ENCODE assay signal across 1 mouse cellular context in genomic region chr13:23541497-23541896, GRCm38 (mm10).
A peak's percentile ranks its signal among the peaks of the same experiment; 100 is the strongest.
TF ChIP-seq lines count a peak whose summit lies in the region.

No protein-coding gene starts in this region.

TF ChIP-seq in ES-E14, 5 proteins besides CTCF, POLR2A, EP300 and RAD21:
- TF ChIP-seq ZC3H11A (IDR thresholded peaks at IDR 0.05; ENCODE audit: borderline replicate concordance, low read depth, low read length) (no peak), ZNF384 (IDR thresholded peaks at IDR 0.05; ENCODE audit: low read depth, low read length) (0 out of 2 replicates have a peak, but pooled peaks have one; percentile 38)
